In the genomic region with DNA sequence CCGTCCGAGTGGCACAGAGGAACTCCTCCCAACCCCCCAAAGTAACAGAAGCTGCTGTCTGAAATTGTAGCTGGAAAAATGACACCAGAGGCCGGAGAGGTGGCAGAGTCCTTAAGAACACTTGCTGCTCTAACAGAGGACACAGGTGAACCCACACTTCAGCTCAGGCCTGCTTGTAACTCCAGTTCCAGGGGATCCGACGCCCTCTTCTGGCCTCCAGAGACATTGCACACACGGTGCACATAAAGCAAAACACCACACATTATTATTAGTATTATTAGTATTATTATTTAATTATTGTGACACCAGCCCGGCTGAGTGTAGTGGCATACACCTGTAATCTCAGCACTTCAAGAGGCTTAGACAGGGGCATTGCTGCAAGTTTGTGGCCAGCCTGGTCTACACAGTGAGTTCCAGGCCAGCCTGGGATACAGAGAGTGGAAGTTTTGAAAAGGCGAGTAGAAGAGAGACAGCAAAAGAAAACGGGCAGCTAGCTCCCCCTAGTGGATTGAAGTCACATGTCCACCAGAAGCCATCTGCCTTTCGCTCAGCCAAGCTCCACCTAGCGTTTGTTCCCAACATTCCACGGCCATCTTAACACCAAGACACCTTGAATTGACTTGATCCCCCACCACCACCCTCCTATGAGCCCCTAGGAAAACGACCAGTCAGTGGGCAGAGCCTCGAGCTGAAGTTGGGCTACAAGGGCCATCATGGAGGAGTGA, we compare ENCODE assay signal across 8 mouse cellular contexts. TPM values are rescaled to one million over a fixed set of nuclear protein-coding genes. Genes with fewer than 3 reads are reported as not detected.
DNase-seq lines count a peak whose midpoint lies in the region; ATAC-seq lines count a peak whose summit lies in the region.

No protein-coding gene starts in this region.

- H3K4me1 ChIP-seq in embryonic facial prominence, embryonic 12.5 days: peaks cover 20% of the 10 kb centered on the region
- H3K4me1 ChIP-seq in limb, embryonic 12.5 days (replicated peaks): peaks cover 20% of the 10 kb centered on the region
- H3K4me1 ChIP-seq in midbrain, embryonic 15.5 days: peaks cover 18% of the 10 kb centered on the region

- H3K9me3 ChIP-seq in embryonic facial prominence, embryonic 12.5 days: no peaks in the 10 kb centered on the region
- H3K9me3 ChIP-seq in limb, embryonic 12.5 days: no peaks in the 10 kb centered on the region
- no peaks in the 10 kb centered on the region for H3K9me3 ChIP-seq in midbrain, embryonic 15.5 days

- WGBS in embryonic facial prominence, embryonic 12.5 days: 24% methylated on average over 14 of the region's 14 CpGs
- 23% methylated on average over 14 of the region's 14 CpGs for WGBS in limb, embryonic 12.5 days
- 25% methylated on average over 14 of the region's 14 CpGs for WGBS in midbrain, embryonic 15.5 days

- peak overlapping the region; percentile 65; the same call in 1 of the 2 replicates for H3K27ac ChIP-seq in embryonic facial prominence, embryonic 12.5 days
- peak overlapping the region; percentile 36; the same call in 1 of the 2 replicates for H3K27ac ChIP-seq in limb, embryonic 12.5 days
- H3K27ac ChIP-seq in midbrain, embryonic 15.5 days: peak overlapping the region; percentile 87

- no peaks in the 10 kb centered on the region for H3K27me3 ChIP-seq in embryonic facial prominence, embryonic 12.5 days
- H3K27me3 ChIP-seq in limb, embryonic 12.5 days: no peaks in the 10 kb centered on the region
- H3K27me3 ChIP-seq in midbrain, embryonic 15.5 days (replicated peaks): no peaks in the 10 kb centered on the region

- H3K4me3 ChIP-seq in embryonic facial prominence, embryonic 12.5 days: no peak overlapping the region
- no peak overlapping the region for H3K4me3 ChIP-seq in limb, embryonic 12.5 days (replicated peaks)
- no peak overlapping the region for H3K4me3 ChIP-seq in midbrain, embryonic 15.5 days

- no peak overlapping the region for H3K9ac ChIP-seq in embryonic facial prominence, embryonic 12.5 days
- no peak overlapping the region for H3K9ac ChIP-seq in limb, embryonic 12.5 days (replicated peaks)
- H3K9ac ChIP-seq in midbrain, embryonic 15.5 days: no peak overlapping the region; the same call in 1 of the 2 replicates

- ATAC-seq in embryonic facial prominence, embryonic 12.5 days (ENCODE audit: insufficient number of reproducible peaks, insufficient read depth, low FRiP score, low TSS enrichment): no peak
- ATAC-seq in limb, embryonic 12.5 days (ENCODE audit: insufficient number of reproducible peaks, insufficient read depth, low FRiP score, low TSS enrichment, low read depth): no peak
- ATAC-seq in midbrain, embryonic 15.5 days (replicated peaks): no peak; the same call in 1 of the 2 replicates

- DNase-seq in 416B (ENCODE audit: low read depth): peak; percentile 92
- peak; percentile 73 for DNase-seq in adrenal gland, postnatal 25 days
- peak; percentile 86 to 89 for DNase-seq in heart, adult 18-20 months
- peak; percentile 84 for DNase-seq in kidney, adult 18-20 months
- DNase-seq in spleen, postnatal 10 days (ENCODE audit: low spot score in 2 of 2): peak; percentile 66 to 86

- peak overlapping the region; percentile 86 for H3K4me2 ChIP-seq in embryonic facial prominence, embryonic 12.5 days (replicated peaks)
- H3K4me2 ChIP-seq in limb, embryonic 12.5 days: peak overlapping the region; percentile 90
- peak overlapping the region; percentile 95 for H3K4me2 ChIP-seq in midbrain, embryonic 15.5 days

- no peaks in the 10 kb centered on the region for H3K36me3 ChIP-seq in embryonic facial prominence, embryonic 12.5 days
- no peaks in the 10 kb centered on the region for H3K36me3 ChIP-seq in limb, embryonic 12.5 days
- no peaks in the 10 kb centered on the region for H3K36me3 ChIP-seq in midbrain, embryonic 15.5 days (replicated peaks)

RNA-seq across cellular contexts. Expression of a gene that starts 1.0 kb away (rescaled TPM):
- 11.3 and 22.1 TPM in 2 replicates for total RNA-seq in adrenal gland, postnatal 25 days (2021)
- polyA plus RNA-seq in embryonic facial prominence, embryonic 12.5 days (2016; fragmentation: Nextera tagmentation; extraction: Ambion mirVana): 11.6 and 14.4 TPM in 2 replicates
- 10 to 100 TPM; 11.5 to 14.2 TPM for total RNA-seq in heart, adult 18-20 months (2021)
- 10.3 and 11.6 TPM in 2 replicates for polyA plus RNA-seq in limb, embryonic 12.5 days (2016; fragmentation: Nextera tagmentation; extraction: Ambion mirVana)
- 11.4 and 11.8 TPM in 2 replicates for polyA plus RNA-seq in midbrain, embryonic 15.5 days (2015; fragmentation: Nextera tagmentation; extraction: Ambion mirVana)

Comparison
In these comparisons a context has a peak if more than half of its experiments do, and no peak if none do; other contexts are left out.
1. H3K27ac ChIP-seq: peak in every context shown above with its lines; median percentile 87 in midbrain, embryonic 15.5 days; 65 in embryonic facial prominence, embryonic 12.5 days; 36 in limb, embryonic 12.5 days.